Mouse (Mus musculus) lung, postnatal 0 days (tissue): ENCODE data around the gene Vapb. TPM values are rescaled to one million over a fixed set of nuclear protein-coding genes. Genes with fewer than 3 reads are reported as not detected.
A peak's percentile ranks its signal among the peaks of the same experiment; 100 is the strongest.

Experiments
- ATAC-seq: fragments of 200-750 bp; cut with Nextera tagmentation; 2 replicates; pipeline ENCODE4 v1.8.0; 2017; ENCODE audit warnings: moderate library complexity
- DNase-seq: peaks from one replicate; pipeline ENCODE4 v3.0.0-alpha.2; 2016; ENCODE audit warnings: low spot score
- H3K27ac ChIP-seq: fragments of 300-500 bp; sonication (generic); 2 replicates; pipeline ENCODE4 v1.5.1; 2014; ENCODE audit warnings: antibody characterized with exemption, mild to moderate bottlenecking, low read length, mixed read lengths
- H3K27me3 ChIP-seq: fragments of 300-500 bp; sonication (generic); replicated peaks from 2 replicates; pipeline ENCODE4 v1.6.1; 2014; ENCODE audit warnings: low read length, mixed read lengths; ENCODE audit not compliant: insufficient read depth
- H3K36me3 ChIP-seq: fragments of 300-500 bp; sonication (generic); 2 replicates; pipeline ENCODE4 v1.6.1; 2014; ENCODE audit warnings: low read length, mixed read lengths; ENCODE audit not compliant: insufficient read depth
- H3K4me1 ChIP-seq: fragments of 300-500 bp; sonication (generic); 2 replicates; pipeline ENCODE4 v1.6.1; 2014; ENCODE audit warnings: antibody characterized with exemption, low read depth, low read length, mixed read lengths; ENCODE audit not compliant: insufficient read depth
- H3K4me2 ChIP-seq: fragments of 300-500 bp; sonication (generic); replicated peaks from 2 replicates; pipeline ENCODE4 v1.6.1; 2014; ENCODE audit warnings: low read depth, mild to moderate bottlenecking, low read length, moderate library complexity, mixed read lengths
- H3K4me3 ChIP-seq: fragments of 300-500 bp; sonication (generic); 2 replicates; pipeline ENCODE4 v1.5.1; 2014; ENCODE audit warnings: low read depth, low read length
- H3K9ac ChIP-seq: fragments of 300-500 bp; sonication (generic); replicated peaks from 2 replicates; pipeline ENCODE4 v1.6.1; 2014; ENCODE audit warnings: low read depth, mild to moderate bottlenecking
- H3K9me3 ChIP-seq: fragments of 300-500 bp; sonication (generic); 2 replicates; pipeline ENCODE4 v1.6.1; 2016; ENCODE audit warnings: low read length, mixed read lengths
- CTCF ChIP-seq: IDR thresholded peaks from 2 replicates; pipeline ENCODE4 v1.5.1; 2016; ENCODE audit warnings: antibody characterized with exemption, mild to moderate bottlenecking
- EP300 ChIP-seq: IDR thresholded peaks from 2 replicates; pipeline ENCODE4 v1.6.1; 2016; ENCODE audit warnings: antibody characterized with exemption, mild to moderate bottlenecking, control low read depth
- WGBS: fragments of 180-500 bp; shearing (Covaris S2); extraction: QIAGEN DNeasy Blood & Tissue Kit; methylation state at CpG from one replicate; pipeline ENCODE4 v1.1.7; 2014; 5-methylcytosine and 5-hydroxymethylcytosine counted together
- polyA plus RNA-seq: library from polyadenylated mRNA; unstranded; fragments of >200 nt; fragmentation: Nextera tagmentation; extraction: Ambion mirVana; gene quantifications from 2 replicates; pipeline ENCODE4 v1.2.1, GENCODE M21; 2015

Gene Vapb
- polyA plus RNA-seq, 1 experiment from 2014 or later: 12.9 TPM

GRCm38 (mm10) chr2:173744070-173744815 is 6.9 kb downstream of the Vapb start:
- TF ChIP-seq EP300 (no peak), CTCF (no peak)

GRCm38 (mm10) chr2:173748961-173749659 is 11.8 kb downstream of the Vapb start:
- no peak overlapping the region for H3K4me3 ChIP-seq
- ATAC-seq: 0 out of 2 replicates have a peak, but pooled peaks have one; percentile 19
- no peak overlapping the region for H3K4me2 ChIP-seq
- no peak overlapping the region for H3K9ac ChIP-seq
- DNase-seq: peak; percentile 21
- no peaks in the 10 kb centered on the region for H3K27me3 ChIP-seq
- WGBS: 53% methylated on average over 2 of the region's 2 CpGs
- no peak overlapping the region for H3K27ac ChIP-seq
- no peaks in the 10 kb centered on the region for H3K9me3 ChIP-seq
- H3K4me1 ChIP-seq: no peaks in the 10 kb centered on the region
- H3K36me3 ChIP-seq: no peaks in the 10 kb centered on the region
- no peak for TF ChIP-seq CTCF
- TF ChIP-seq EP300: no peak

More at GRCm38 (mm10) chr2:173744070-173744815, 6.9 kb downstream of the Vapb start:
- H3K27me3 ChIP-seq: no peaks in the 10 kb centered on the region
- no peak for DNase-seq
- H3K9me3 ChIP-seq: no peaks in the 10 kb centered on the region
- WGBS: 82% methylated on average over 7 of the region's 7 CpGs
- ATAC-seq: no peak
- H3K36me3 ChIP-seq: no peaks in the 10 kb centered on the region
- no peak overlapping the region for H3K9ac ChIP-seq
- H3K4me2 ChIP-seq: no peak overlapping the region
- no peak overlapping the region for H3K4me3 ChIP-seq
- H3K27ac ChIP-seq: no peak overlapping the region
- H3K4me1 ChIP-seq: peaks cover 3% of the 10 kb centered on the region; the same call in 1 of the 2 replicates

- Histone ChIP-seq H3K4me1 (no peaks in the 10 kb centered on the region), H3K9ac (no peak overlapping the region), H3K27me3 (no peaks in the 10 kb centered on the region), H3K4me2 (no peak overlapping the region), H3K9me3 (no peaks in the 10 kb centered on the region), H3K4me3 (no peak overlapping the region), H3K36me3 (no peaks in the 10 kb centered on the region), H3K27ac (no peak overlapping the region)
- ATAC-seq (no peak), DNase-seq (no peak)
- no peak for TF ChIP-seq EP300
- no peak for TF ChIP-seq CTCF
- 67% methylated on average over 8 of the region's 8 CpGs for WGBS
These were observed 18.3 kb downstream of the Vapb start for GRCm38 (mm10) chr2:173755433-173756144.

GRCm38 (mm10) chr2:173757624-173758155 is 20.4 kb downstream of the Vapb start:
- Histone ChIP-seq H3K4me2 (no peak overlapping the region), H3K4me3 (no peak overlapping the region), H3K9ac (no peak overlapping the region), H3K27me3 (no peaks in the 10 kb centered on the region), H3K36me3 (no peaks in the 10 kb centered on the region), H3K4me1 (no peaks in the 10 kb centered on the region), H3K9me3 (no peaks in the 10 kb centered on the region), H3K27ac (no peak overlapping the region)
- WGBS: 79% methylated on average over 8 of the region's 8 CpGs
- ATAC-seq (no peak), DNase-seq (no peak)
- no peak for TF ChIP-seq EP300
- no peak for TF ChIP-seq CTCF

GRCm38 (mm10) chr2:173760607-173761006 is 23.3 kb downstream of the Vapb start:
- no peak overlapping the region for H3K4me2 ChIP-seq
- WGBS: 74% methylated on average over 6 of the region's 6 CpGs
- no peak overlapping the region for H3K4me3 ChIP-seq
- no peaks in the 10 kb centered on the region for H3K27me3 ChIP-seq
- no peaks in the 10 kb centered on the region for H3K4me1 ChIP-seq
- no peak overlapping the region for H3K9ac ChIP-seq
- TF ChIP-seq CTCF: no peak
- ATAC-seq (no peak), DNase-seq (no peak)
- no peaks in the 10 kb centered on the region for H3K9me3 ChIP-seq
- no peak overlapping the region for H3K27ac ChIP-seq
- H3K36me3 ChIP-seq: 0 out of 2 replicates have a peak, but pooled peaks cover 5% of the 10 kb centered on the region

- ATAC-seq (no peak), DNase-seq (no peak)
- Histone ChIP-seq H3K4me2 (no peak overlapping the region), H3K36me3 (0 out of 2 replicates have a peak, but pooled peaks cover 5% of the 10 kb centered on the region), H3K9me3 (no peaks in the 10 kb centered on the region), H3K4me1 (no peaks in the 10 kb centered on the region), H3K27ac (no peak overlapping the region), H3K9ac (no peak overlapping the region), H3K27me3 (no peaks in the 10 kb centered on the region), H3K4me3 (no peak overlapping the region)
- WGBS: 57% methylated on average over 3 of the region's 3 CpGs
- TF ChIP-seq CTCF (no peak), EP300 (no peak)
These were observed 27.3 kb downstream of the Vapb start for GRCm38 (mm10) chr2:173764629-173765028.
